Mouse (Mus musculus) neutrophil, adult 83 days (primary cell): ENCODE results near the gene Camkk1. TPM values are rescaled to one million over a fixed set of nuclear protein-coding genes. Genes with fewer than 3 reads are reported as not detected.

ENCODE experiments used
- total RNA-seq, 2 experiments: library from RNA; stranded (reverse); gene quantifications; one replicate each; pipeline ENCODE4 v1.2.4; 2023

Gene Camkk1
- 1 to 10 TPM; 4.7 to 5.5 TPM for total RNA-seq

DNA sequence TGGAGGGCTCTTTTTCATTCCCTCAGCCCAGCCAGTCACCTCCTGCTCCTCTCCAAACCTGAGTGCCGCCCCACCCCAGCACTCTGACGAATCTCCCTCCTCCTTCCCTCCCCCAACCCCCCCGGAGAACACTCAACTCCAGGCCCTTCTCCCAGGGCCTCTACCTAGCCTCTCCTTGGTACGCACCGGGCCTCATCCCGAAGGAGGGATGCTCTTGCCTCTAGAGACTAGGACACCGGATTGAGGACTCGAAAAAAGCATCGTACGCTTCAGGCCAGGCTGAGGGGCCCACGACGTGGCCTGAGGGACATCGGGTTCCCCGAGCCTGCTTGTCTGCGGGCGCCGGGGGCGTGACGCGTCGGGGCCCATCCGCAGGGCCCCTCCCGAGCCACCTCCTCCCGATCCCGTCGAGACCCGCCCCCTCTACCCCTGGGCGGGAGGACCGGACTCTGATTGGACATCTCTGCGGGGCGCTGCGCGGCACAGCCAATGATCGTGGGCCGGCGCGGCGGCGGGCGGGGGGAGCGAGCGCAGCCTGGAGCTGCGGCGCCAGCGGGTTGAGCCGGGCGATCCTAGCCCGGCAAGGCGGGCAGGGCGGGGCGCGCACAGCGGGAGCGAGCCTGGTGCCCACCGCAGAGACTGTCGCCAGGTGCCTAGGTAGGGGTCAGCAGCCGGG lies at the start of gene Camkk1:
Gene Camkk1 (plus strand): TSS at position 538 of the 676 bp plus-strand sequence.

DNA sequence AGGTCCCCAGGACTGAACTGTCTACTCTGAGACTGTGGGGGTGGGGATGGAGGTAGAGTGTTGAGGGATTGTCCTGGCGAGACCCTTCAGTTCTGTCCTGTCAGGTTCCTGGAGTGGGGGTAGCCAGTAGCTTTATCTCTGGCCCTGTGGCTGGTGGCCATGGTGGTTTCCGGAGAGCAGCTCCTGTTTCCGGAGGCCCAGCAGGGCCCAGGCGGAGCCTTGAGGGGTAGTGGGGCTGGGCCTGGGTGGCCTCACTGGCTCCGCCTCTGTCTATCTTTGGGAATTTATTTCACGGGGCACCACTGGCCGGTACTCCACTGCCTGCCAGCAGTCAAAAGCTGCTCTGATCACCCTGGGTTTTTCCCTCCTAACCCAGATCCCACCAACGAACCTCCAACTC lies 20.0 kb upstream of the Camkk1 start, which contains the start of gene P2rx1:
Gene P2rx1 (plus strand): TSS at position 333 of the 400 bp plus-strand sequence.

DNA sequence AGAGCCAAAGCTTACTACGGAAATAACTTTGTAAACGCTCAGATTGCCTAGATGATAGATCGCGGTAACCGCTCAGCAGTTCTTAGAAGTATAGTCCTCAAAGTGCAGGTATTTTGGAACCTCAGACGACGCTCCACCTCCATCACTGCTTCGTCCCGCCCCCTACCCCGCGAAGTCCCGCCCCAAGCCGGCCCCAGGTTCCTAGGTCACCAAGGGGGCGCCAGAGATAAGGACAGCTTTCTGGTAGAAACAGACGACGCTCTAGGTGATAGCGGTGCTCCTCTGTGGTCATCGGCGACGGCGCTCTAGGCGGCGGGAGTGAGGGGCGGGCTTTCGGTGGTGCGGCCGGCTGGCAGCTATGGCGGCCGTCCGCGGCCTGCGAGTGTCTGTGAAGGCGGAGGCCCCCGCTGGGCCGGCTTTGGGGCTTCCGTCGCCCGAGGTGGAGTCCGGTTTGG lies 28.8 kb downstream of the Camkk1 start, which contains the start of gene Ncbp3:
Gene Ncbp3 (plus strand): TSS at position 242 of the 455 bp plus-strand sequence.

DNA sequence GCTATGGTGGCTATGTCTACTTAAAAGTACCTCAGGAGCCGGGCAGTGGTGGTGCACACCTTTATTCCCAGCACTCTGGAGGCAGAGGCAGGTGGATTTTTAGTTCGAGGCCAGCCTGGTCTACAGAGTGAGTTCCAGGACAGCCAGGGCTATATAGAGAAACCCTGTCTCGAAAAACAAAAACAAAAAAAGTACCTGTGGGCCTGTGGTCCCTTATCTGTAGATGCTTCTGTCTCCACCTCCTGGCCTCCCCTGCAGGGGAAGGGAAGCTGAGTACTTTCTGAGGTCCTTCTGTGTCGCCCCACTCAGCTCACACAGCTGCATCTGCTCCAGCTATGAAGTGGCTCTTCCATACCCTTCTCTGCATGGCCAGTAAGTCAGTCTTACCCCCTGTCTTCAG lies 71.5 kb downstream of the Camkk1 start, which contains the start of gene Itgae:
Gene Itgae (plus strand): TSS at position 301 of the 400 bp plus-strand sequence.

Other genes with a start within 250 kb of the Camkk1 start
- 1 to 10 TPM; 5.3 to 5.9 TPM for gene Cyb5d2, start 222.9 kb upstream of the Camkk1 start, total RNA-seq
- gene Zzef1, start 222.8 kb upstream of the Camkk1 start, total RNA-seq = 10 to 100 TPM; 64.4 to 66.5 TPM
- 100 to 1,000 TPM; 277 to 294 TPM for gene Atp2a3, start 57.8 kb upstream of the Camkk1 start, total RNA-seq
- gene P2rx1, start 19.9 kb upstream of the Camkk1 start, total RNA-seq = 10 to 100 TPM; 10.9 to 12.9 TPM
- 10 to 100 TPM; 10.5 to 12.5 TPM for gene Ncbp3, start 28.8 kb downstream of the Camkk1 start, total RNA-seq
- not detected for gene Itgae, start 71.6 kb downstream of the Camkk1 start, total RNA-seq
- 10 to 100 TPM; 10.8 to 11.5 TPM for gene Haspin, start 119.3 kb downstream of the Camkk1 start, total RNA-seq
- not detected for gene P2rx5, start 141.4 kb downstream of the Camkk1 start, total RNA-seq
- 10 to 100 TPM; 18.8 to 20.9 TPM for gene Emc6, start 158.0 kb downstream of the Camkk1 start, total RNA-seq
- 10 to 100 TPM; 13.7 to 17.6 TPM for gene Tax1bp3, start 158.1 kb downstream of the Camkk1 start, total RNA-seq
- gene Ctns, start 180.0 kb downstream of the Camkk1 start, total RNA-seq = 10 to 100 TPM; 17.5 to 18.2 TPM
- 1 to 10 TPM; 1.3 to 1.8 TPM for gene Shpk, start 180.5 kb downstream of the Camkk1 start, total RNA-seq
- not detected for gene Trpv1, start 215.3 kb downstream of the Camkk1 start, total RNA-seq
- not detected for gene Trpv3, start 248.4 kb downstream of the Camkk1 start, total RNA-seq